Mouse (Mus musculus): ENCODE results near the gene Elovl6.

DNA sequence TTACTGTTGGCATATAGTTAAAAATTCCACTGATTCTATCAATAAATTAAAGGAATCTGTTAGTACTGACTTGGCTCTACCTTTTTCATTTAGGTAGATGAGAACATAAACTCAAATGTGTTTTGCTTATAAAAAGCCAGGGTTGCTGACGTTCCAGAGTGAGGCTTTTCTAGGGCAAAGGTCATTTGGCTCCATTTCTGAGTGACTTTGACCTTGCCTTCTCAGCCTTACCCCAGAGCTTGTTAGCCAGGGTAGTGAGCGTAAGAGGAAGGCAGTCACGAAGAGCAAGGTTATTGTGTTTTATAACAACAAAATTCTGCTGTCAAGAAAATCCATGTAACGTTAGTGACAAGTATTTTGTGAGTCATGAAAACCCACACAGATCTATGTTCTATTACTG, 50.3 kb downstream of the Elovl6 start:
- TF ChIP-seq NELFE (IDR thresholded peaks at IDR 0.05; ENCODE audit: low read depth, low read length) (no peak), CTCF (IDR thresholded peaks at IDR 0.05 in 2 of 3, conservative IDR thresholded peaks at IDR 0.05 in 1 of 3; ENCODE audit: control insufficient read depth in 1 of 3, insufficient read depth in 1 of 3, low read depth in 2 of 3, low read length in 3 of 3, poor library complexity in 1 of 3, severe bottlenecking in 1 of 3) (no peak), MYC (IDR thresholded peaks at IDR 0.05; ENCODE audit: low read depth, low read length) (no peak), TAL1 (IDR thresholded peaks at IDR 0.05; ENCODE audit: low read length) (no peak), POLR2A (IDR thresholded peaks at IDR 0.05; ENCODE audit: control insufficient read depth in 1 of 2, insufficient read depth in 1 of 2, low read depth in 1 of 2, low read length in 2 of 2, poor library complexity in 1 of 2) (no peak), POLR2AphosphoS5 (IDR thresholded peaks at IDR 0.05; ENCODE audit: borderline replicate concordance, low read depth, low read length) (no peak), USF2 (IDR thresholded peaks at IDR 0.05; ENCODE audit: borderline replicate concordance in 1 of 2, insufficient read depth in 1 of 2, low read depth in 1 of 2, low read length in 2 of 2) (no peak), MEF2A (IDR thresholded peaks at IDR 0.05; ENCODE audit: extremely low read depth, insufficient replicate concordance, low read depth, low read length, poor library complexity, severe bottlenecking) (no peak), NRF1 (IDR thresholded peaks at IDR 0.05; ENCODE audit: insufficient read depth, low read depth, low read length, poor library complexity, severe bottlenecking) (no peak), EP300 (IDR thresholded peaks at IDR 0.05; ENCODE audit: low read depth in 1 of 2, low read length in 2 of 2) (no peak), ZNF384 (IDR thresholded peaks at IDR 0.05; ENCODE audit: low read depth, low read length) (no peak)

All from MEL (cell line).